Mouse (Mus musculus): ENCODE results near the gene Abo.

Gene Abo

GRCm38 (mm10) chr2:26862856-26863255, 1.9 kb downstream of the Abo start:
- DNase-seq, result no peak

DNA sequence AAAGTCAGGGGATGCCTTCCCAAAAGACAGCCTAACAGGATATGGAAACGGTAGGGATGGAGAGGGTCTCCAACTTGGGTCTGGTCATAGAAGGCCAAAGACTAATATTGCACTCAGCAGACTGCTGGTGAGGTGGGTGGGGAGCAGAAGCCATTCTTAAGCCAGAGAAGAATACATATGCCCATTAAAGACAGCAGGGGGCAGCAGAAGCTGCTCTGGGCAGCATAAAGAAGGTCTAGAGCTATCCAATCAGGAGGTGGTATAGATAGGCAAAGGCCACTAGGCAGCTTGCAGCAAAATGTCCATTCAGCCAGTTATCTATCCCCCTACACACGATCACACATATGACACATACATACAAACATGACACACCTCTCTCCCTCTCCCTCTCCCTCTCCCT, 17.1 kb downstream of the Abo start:
- peak; percentile 25 for DNase-seq

GRCm38 (mm10) chr2:26832478-26832877, 32.3 kb downstream of the Abo start:
- no peak for DNase-seq

GRCm38 (mm10) chr2:26828047-26828446, 36.7 kb downstream of the Abo start:
- no peak for DNase-seq

GRCm38 (mm10) chr2:26827261-26827975, 37.4 kb downstream of the Abo start:
- DNase-seq, result no peak
